Mouse (Mus musculus) embryonic fibroblast, embryonic 13.5 days (primary cell): ENCODE results near the gene Theg. TPM values are rescaled to one million over a fixed set of nuclear protein-coding genes. Genes with fewer than 3 reads are reported as not detected.

Source experiments
- H3K27ac ChIP-seq: 2 replicates; pipeline ENCODE4 v1.5.1; 2012; ENCODE audit warnings: low read length, control low read depth, inconsistent platforms; ENCODE audit not compliant: insufficient read depth
- H3K4me1 ChIP-seq: 2 replicates; pipeline ENCODE4 v1.6.1; 2011; ENCODE audit warnings: low read length; ENCODE audit not compliant: control insufficient read depth, insufficient read depth
- H3K4me3 ChIP-seq: 2 replicates; pipeline ENCODE4 v1.5.1; 2011; ENCODE audit warnings: mild to moderate bottlenecking, control low read depth, low read length; ENCODE audit not compliant: insufficient read depth
- CTCF ChIP-seq: IDR thresholded peaks from 2 replicates; pipeline ENCODE4 v1.5.1; 2011; ENCODE audit warnings: mild to moderate bottlenecking, control low read depth, low read length, moderate library complexity, borderline replicate concordance; ENCODE audit not compliant: insufficient read depth
- POLR2A ChIP-seq: IDR thresholded peaks from 2 replicates; pipeline ENCODE4 v1.6.1; 2011; ENCODE audit warnings: low read depth, mild to moderate bottlenecking, control low read depth, low read length, moderate library complexity
- polyA plus RNA-seq: library from polyadenylated mRNA; stranded (reverse); fragments of >200 nt; gene quantifications from 2 replicates; pipeline ENCODE4 v1.2.4, GENCODE M21; 2011; ENCODE audit warnings: low read depth; ENCODE audit not compliant: missing spikeins, insufficient read length

The Theg gene
- polyA plus RNA-seq, 1 experiment = not detected

DNA sequence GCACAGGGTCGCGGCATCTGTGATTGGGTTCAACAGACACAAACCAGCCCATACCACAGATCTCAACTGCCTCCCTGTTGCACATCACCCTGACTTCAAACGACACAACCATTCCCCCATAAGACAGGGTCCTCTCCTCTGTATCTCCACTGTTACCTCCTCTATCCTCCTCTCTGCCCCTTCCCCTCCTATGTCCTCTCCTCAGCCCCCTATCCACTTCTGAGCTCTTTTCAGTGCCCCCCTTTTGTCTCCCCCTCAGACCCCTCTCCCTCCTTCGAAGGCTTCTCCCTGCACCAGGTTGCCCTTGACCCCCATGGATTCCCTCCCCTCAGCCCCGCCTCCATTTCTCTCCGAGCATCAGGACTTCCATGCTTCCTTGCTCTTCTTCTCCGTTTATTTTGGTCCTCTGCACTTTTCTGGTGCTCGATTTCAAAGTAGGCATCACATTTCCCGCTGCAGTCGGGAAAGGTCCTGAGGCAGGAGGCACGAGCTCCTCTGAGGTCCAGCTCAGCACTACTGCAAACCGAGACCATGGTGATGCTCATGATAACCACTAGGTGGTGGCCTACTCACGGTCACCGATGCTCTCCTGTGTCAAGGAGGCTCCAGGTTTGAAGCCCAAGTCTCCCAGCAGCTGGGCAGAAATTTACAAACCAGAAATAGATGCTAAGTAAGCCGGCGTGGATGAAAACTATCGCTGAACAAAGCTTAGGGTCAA, 7.9 kb upstream of the Theg start:
- Histone ChIP-seq H3K27ac (no peak overlapping the region), H3K4me3 (no peak overlapping the region), H3K4me1 (no peaks in the 10 kb centered on the region)
- TF ChIP-seq CTCF = peak; percentile 98
- TF ChIP-seq POLR2A = no peak

- H3K27ac ChIP-seq = no peak overlapping the region
- TF ChIP-seq CTCF = no peak
- TF ChIP-seq POLR2A = no peak
- H3K4me3 ChIP-seq = no peak overlapping the region
- no peaks in the 10 kb centered on the region for H3K4me1 ChIP-seq
These were observed 7.0 kb upstream of the Theg start for GRCm38 (mm10) chr10:79594111-79594510.

DNA sequence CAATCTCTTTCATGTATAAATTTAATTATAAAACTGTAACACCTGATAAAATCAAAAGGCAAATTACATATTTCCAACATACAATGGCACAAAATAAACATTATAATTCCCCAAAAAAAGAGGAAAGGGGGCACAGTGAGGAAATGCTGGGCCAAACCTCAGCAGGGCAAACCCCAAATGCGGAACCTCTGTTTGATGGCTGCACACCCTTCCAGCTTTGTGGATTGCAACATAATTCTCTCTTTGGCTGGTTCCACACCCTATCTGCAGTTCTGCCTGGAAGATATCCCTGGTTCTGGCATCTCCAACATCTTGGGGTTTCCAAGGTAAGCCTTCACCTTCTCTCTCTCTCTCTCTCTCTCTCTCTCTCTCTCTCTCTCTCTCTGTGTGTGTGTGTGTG, 3.6 kb upstream of the Theg start:
- Histone ChIP-seq H3K27ac (no peak overlapping the region), H3K4me3 (no peak overlapping the region), H3K4me1 (no peaks in the 10 kb centered on the region)
- TF ChIP-seq POLR2A = no peak
- TF ChIP-seq CTCF = no peak

DNA sequence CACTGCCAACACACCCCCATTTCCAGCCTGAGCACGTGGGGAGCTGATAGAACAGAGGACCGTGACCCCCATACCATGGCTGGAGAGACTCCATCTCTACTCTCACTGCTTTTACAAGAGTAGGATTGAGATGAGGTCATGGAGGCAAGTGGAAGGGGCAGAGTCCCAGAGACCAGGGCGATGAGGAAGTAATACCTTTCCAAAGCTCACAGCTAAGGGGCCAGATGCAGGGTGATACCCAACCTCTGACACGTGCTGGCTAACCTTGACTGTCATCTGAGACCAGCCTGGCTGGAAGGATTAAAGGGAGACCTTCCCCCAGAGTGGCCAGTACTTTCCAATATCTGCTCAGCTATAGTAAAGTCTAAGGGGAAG, 608 bp upstream of the Theg start:
- H3K4me3 ChIP-seq = no peak overlapping the region
- no peaks in the 10 kb centered on the region for H3K4me1 ChIP-seq
- TF ChIP-seq CTCF = no peak
- no peak for TF ChIP-seq POLR2A
- no peak overlapping the region for H3K27ac ChIP-seq

- no peak for TF ChIP-seq POLR2A
- no peak for TF ChIP-seq CTCF
These were observed 888 bp downstream of the Theg start for GRCm38 (mm10) chr10:79586243-79586642.

DNA sequence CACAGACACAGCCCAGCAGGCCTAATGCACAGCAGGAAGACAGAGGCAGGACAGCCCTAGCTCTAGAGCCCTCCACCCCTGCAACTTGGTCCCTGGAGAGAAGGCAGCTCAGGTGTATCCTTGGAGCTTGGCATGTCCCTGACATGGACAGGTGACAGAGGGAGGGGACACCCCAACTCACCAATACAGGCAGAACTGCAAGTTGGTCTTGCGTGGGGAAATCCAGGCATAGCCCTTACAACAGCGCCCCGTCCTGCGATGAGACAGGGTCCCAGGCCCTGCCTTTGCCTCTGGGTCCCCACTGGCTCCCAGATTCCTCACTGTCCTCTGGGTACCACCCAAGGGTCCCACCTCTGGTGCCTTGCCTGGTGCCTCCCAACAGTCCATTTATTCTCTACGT, 1.4 kb downstream of the Theg start:
- H3K4me1 ChIP-seq = no peaks in the 10 kb centered on the region
- no peak overlapping the region for H3K27ac ChIP-seq
- no peak for TF ChIP-seq POLR2A
- TF ChIP-seq CTCF = no peak
- no peak overlapping the region for H3K4me3 ChIP-seq

More at GRCm38 (mm10) chr10:79586243-79586642, 888 bp downstream of the Theg start:
- no peaks in the 10 kb centered on the region for H3K4me1 ChIP-seq
- no peak overlapping the region for H3K27ac ChIP-seq
- H3K4me3 ChIP-seq = no peak overlapping the region

- Histone ChIP-seq H3K27ac (no peak overlapping the region), H3K4me1 (no peaks in the 10 kb centered on the region), H3K4me3 (no peak overlapping the region)
- TF ChIP-seq POLR2A (no peak), CTCF (no peak)
These were observed 2.0 kb downstream of the Theg start for GRCm38 (mm10) chr10:79585136-79585535.

DNA sequence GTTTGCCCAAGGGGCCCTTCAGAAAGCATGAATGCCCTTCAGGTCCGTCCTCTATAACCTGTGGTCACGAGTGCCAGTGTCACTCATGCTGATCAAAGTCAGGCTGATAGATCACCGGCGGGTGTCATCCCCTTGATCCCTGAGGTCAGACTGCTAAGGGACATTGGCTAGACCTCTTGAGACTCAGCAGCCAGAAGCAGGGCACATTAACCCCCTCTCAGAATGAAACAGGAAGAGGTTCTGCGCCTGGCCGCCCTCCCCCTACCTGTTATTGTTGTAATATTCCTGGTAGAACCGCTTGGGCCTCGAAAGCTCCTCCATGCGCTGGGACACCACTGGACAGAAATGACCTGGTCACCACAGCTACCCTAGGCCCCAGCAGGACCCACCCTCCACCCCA, 2.7 kb downstream of the Theg start:
- TF ChIP-seq POLR2A = no peak
- no peak for TF ChIP-seq CTCF
- no peak overlapping the region for H3K4me3 ChIP-seq
- H3K4me1 ChIP-seq = no peaks in the 10 kb centered on the region

DNA sequence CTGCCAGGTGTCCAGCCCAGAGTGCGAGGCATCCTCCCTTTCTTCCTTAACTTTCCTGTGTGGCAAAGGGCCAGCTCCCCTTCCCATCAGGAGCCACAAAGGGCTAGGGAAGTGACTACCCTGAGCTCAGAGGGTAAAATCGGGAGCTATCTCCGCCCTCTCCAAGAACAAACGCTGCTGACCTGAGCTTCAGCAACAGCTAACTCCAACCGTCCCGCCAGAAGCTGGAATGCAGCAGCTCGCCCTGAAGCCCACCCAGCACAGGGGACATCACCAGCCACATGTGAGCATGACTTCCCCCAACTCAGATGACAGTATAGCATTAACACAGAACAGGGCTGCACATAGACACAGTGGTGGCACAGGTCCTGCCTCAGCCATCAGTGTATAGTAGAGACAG, 3.1 kb downstream of the Theg start:
- Histone ChIP-seq H3K4me3 (no peak overlapping the region), H3K4me1 (no peaks in the 10 kb centered on the region)

More for the DNA sequence above, 2.7 kb downstream of the Theg start:
- H3K27ac ChIP-seq = no peak overlapping the region

DNA sequence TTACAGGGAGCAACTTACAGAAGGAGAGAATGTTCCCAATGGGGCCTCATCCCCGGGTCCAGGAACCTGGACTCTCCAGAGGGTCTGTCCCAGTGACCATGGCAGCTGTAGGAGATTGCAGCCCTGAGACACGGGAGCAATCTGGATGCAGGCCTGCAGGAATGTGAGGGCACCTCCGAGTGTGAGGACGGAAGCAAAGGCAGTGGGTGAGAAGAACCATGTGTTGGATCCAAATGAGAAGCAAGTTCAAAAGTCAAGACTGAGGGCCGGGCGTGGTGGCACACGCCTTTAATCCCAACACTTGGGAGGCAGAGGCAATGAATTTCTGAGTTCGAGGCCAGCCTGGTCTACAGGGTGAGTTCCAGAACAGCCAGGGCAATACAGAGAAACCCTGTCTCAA, 5.6 kb downstream of the Theg start:
- Histone ChIP-seq H3K27ac (no peak overlapping the region), H3K4me1 (no peaks in the 10 kb centered on the region), H3K4me3 (no peak overlapping the region)
- TF ChIP-seq POLR2A = no peak
- no peak for TF ChIP-seq CTCF

More for the DNA sequence above, 3.1 kb downstream of the Theg start:
- TF ChIP-seq CTCF (no peak), POLR2A (no peak)
- no peak overlapping the region for H3K27ac ChIP-seq
